Comparison of ENCODE assay signal across 33 mouse cellular contexts in the genomic region with DNA sequence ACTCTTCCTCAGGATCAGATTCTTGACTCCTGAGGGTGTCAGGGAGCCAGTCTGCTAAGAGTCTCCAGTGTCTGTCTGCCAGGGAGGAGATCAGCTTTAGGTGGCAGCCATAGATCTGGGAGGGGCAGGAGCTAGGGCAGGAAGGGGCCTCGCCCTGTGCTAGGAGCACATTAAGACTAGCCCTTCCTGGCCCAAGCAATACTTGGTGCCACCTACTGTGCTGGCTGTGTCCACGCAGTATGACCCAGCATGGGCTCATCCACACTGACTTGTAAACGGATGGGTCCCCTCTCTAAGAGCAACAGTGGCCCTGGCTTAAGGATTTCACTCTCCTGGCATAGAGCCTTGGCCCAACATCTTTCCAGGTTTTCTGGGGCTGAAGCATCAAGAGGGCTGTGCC. TPM values are rescaled to one million over a fixed set of nuclear protein-coding genes. Genes with fewer than 3 reads are reported as not detected.
DNase-seq lines count a peak whose midpoint lies in the region; ATAC-seq and TF ChIP-seq lines count a peak whose summit lies in the region.
"Had no signal": no experiment of that assay in that cellular context is flagged by ENCODE, and none has a peak within 500 bp of the region (broad histone marks: within the 10 kb centered on the region; RNA-seq: fewer than 3 reads in every experiment).

A gene (minus strand): TSS at position 178 of the 400 bp plus-strand sequence.

- TF ChIP-seq CTCF in liver, adult 2 months (IDR thresholded peaks at IDR 0.05; ENCODE audit: low read depth, low read length) = no peak

- no peak for DNase-seq in liver, adult 2 months (ENCODE audit: extremely low read depth, low read depth, low spot score)
- no peak for DNase-seq in liver
- no peak for DNase-seq in liver, embryonic 11.5 days (ENCODE audit: low spot score)
- DNase-seq in heart, postnatal 25 days (ENCODE audit: low spot score) = no peak
- no peak for DNase-seq in left cerebral cortex, adult 11 months (ENCODE audit: low spot score)
- DNase-seq: B cell, adult 2 months; cerebellum, adult 11-12 months; cerebellum, adult 9-11 months; embryo, embryonic 11 days; gastrocnemius, postnatal 14 days; heart, postnatal 14 days; kidney, adult 11 months; kidney, postnatal 36 days; lung, embryonic 14.5 days; lung, postnatal 14 days; right cerebral cortex, postnatal 4 days had no signal

- no peaks in the 10 kb centered on the region for H3K79me2 ChIP-seq in liver, adult 2 months (ENCODE audit: control insufficient read depth, insufficient read depth, low read length)

- peak; percentile 62 for ATAC-seq in intestine, embryonic 15.5 days
- no peak; the same call in 1 of the 2 replicates for ATAC-seq in liver, embryonic 11.5 days (replicated peaks; ENCODE audit: low FRiP score)
- no peak for ATAC-seq in liver, embryonic 16.5 days (ENCODE audit: low read depth)
- ATAC-seq in erythroblast, adult 5-6 weeks (replicated peaks; ENCODE audit: low FRiP score, poor library complexity, severe bottlenecking) = no peak
- ATAC-seq: forebrain, embryonic 14.5 days; hindbrain, embryonic 16.5 days had no signal

- intact Hi-C loops in heart, postnatal 25 days (cut with DNase I) = no loop called here

- H3K4me1 ChIP-seq in liver, adult 2 months (ENCODE audit: control insufficient read depth, insufficient read depth, low read length) = peaks cover 19% of the 10 kb centered on the region
- no peaks in the 10 kb centered on the region for H3K4me1 ChIP-seq in intestine, embryonic 15.5 days (replicated peaks)
- H3K4me1 ChIP-seq in liver, embryonic 11.5 days (replicated peaks; ENCODE audit: control insufficient read depth, insufficient read depth, low read length) = no peaks in the 10 kb centered on the region
- no peaks in the 10 kb centered on the region; the same call in 1 of the 2 replicates for H3K4me1 ChIP-seq in liver, embryonic 16.5 days (ENCODE audit: control insufficient read depth, low read depth, low read length)
- H3K4me1 ChIP-seq: embryonic facial prominence, embryonic 13.5 days; limb, embryonic 13.5 days; neural tube, embryonic 12.5 days had no signal

- H3K9ac ChIP-seq in liver, adult 2 months (ENCODE audit: low read depth, low read length) = no peak within 1 kb of the TSS; the same call in 1 of the 2 replicates
- no peak within 1 kb of the TSS for H3K9ac ChIP-seq in intestine, embryonic 15.5 days
- no peak within 1 kb of the TSS for H3K9ac ChIP-seq in liver, embryonic 11.5 days (ENCODE audit: low read depth, low read length)
- no peak within 1 kb of the TSS for H3K9ac ChIP-seq in liver, embryonic 16.5 days (ENCODE audit: low read depth, low read length)
- H3K9ac ChIP-seq: embryonic facial prominence, embryonic 13.5 days; kidney, embryonic 15.5 days; limb, embryonic 13.5 days; lung, embryonic 14.5 days; neural tube, embryonic 12.5 days had no signal

- no peak within 1 kb of the TSS for H3K4me3 ChIP-seq in liver, adult 2 months (ENCODE audit: insufficient read depth, low read depth, low read length)
- no peak within 1 kb of the TSS for H3K4me3 ChIP-seq in intestine, embryonic 15.5 days (replicated peaks)
- no peak within 1 kb of the TSS for H3K4me3 ChIP-seq in liver, embryonic 11.5 days (ENCODE audit: low read depth, low read length)
- H3K4me3 ChIP-seq in liver, embryonic 16.5 days (ENCODE audit: low read depth, low read length) = no peak within 1 kb of the TSS
- H3K4me3 ChIP-seq: embryonic facial prominence, embryonic 13.5 days; kidney, embryonic 15.5 days; layer of hippocampus, adult 2 months; limb, embryonic 13.5 days; myocyte; neural tube, embryonic 12.5 days had no signal

- H3K27ac ChIP-seq in liver, adult 2 months (replicated peaks; ENCODE audit: insufficient read depth, low read depth, low read length) = peak within 1 kb of the TSS; percentile 73; the same call in 1 of the 2 replicates
- no peak within 1 kb of the TSS for H3K27ac ChIP-seq in intestine, embryonic 15.5 days
- no peak within 1 kb of the TSS for H3K27ac ChIP-seq in liver, embryonic 11.5 days (ENCODE audit: low read depth, low read length)
- no peak within 1 kb of the TSS for H3K27ac ChIP-seq in liver, embryonic 16.5 days (ENCODE audit: low read length)
- H3K27ac ChIP-seq: embryonic facial prominence, embryonic 13.5 days; kidney, embryonic 15.5 days; layer of hippocampus, adult 2 months; limb, embryonic 13.5 days; neural tube, embryonic 12.5 days had no signal

- peaks cover under 1% of the 10 kb centered on the region; the same call in 1 of the 2 replicates for H3K36me3 ChIP-seq in liver, adult 2 months (ENCODE audit: control insufficient read depth, insufficient read depth, low read length)
- H3K36me3 ChIP-seq in intestine, embryonic 15.5 days = no peaks in the 10 kb centered on the region
- H3K36me3 ChIP-seq in liver, embryonic 11.5 days (ENCODE audit: control insufficient read depth, insufficient read depth, low read length) = no peaks in the 10 kb centered on the region
- no peaks in the 10 kb centered on the region for H3K36me3 ChIP-seq in liver, embryonic 16.5 days (ENCODE audit: control insufficient read depth, insufficient read depth)
- H3K36me3 ChIP-seq: embryonic facial prominence, embryonic 13.5 days; kidney, embryonic 15.5 days; limb, embryonic 13.5 days; neural tube, embryonic 12.5 days had no signal

- H3K9me3 ChIP-seq in intestine, embryonic 15.5 days = no peaks in the 10 kb centered on the region
- no peaks in the 10 kb centered on the region; the same call in 1 of the 2 replicates for H3K9me3 ChIP-seq in liver, embryonic 11.5 days (ENCODE audit: control insufficient read depth, low read length)
- no peaks in the 10 kb centered on the region for H3K9me3 ChIP-seq in liver, embryonic 16.5 days (replicated peaks; ENCODE audit: control insufficient read depth, low read length)
- H3K9me3 ChIP-seq: embryonic facial prominence, embryonic 13.5 days; kidney, embryonic 15.5 days; limb, embryonic 13.5 days had no signal

- no peaks in the 10 kb centered on the region for H3K27me3 ChIP-seq in liver, adult 2 months (ENCODE audit: control insufficient read depth, insufficient read depth, low read length)
- no peaks in the 10 kb centered on the region for H3K27me3 ChIP-seq in intestine, embryonic 15.5 days (replicated peaks)
- no peaks in the 10 kb centered on the region for H3K27me3 ChIP-seq in liver, embryonic 11.5 days (replicated peaks; ENCODE audit: control insufficient read depth, insufficient read depth, low read length)
- no peaks in the 10 kb centered on the region for H3K27me3 ChIP-seq in liver, embryonic 16.5 days (ENCODE audit: control insufficient read depth, insufficient read depth, low read depth, low read length)
- H3K27me3 ChIP-seq: embryonic facial prominence, embryonic 13.5 days; kidney, embryonic 15.5 days; limb, embryonic 13.5 days; neural tube, embryonic 12.5 days had no signal

- H3K4me2 ChIP-seq in intestine, embryonic 15.5 days (replicated peaks) = no peak within 1 kb of the TSS
- no peak within 1 kb of the TSS for H3K4me2 ChIP-seq in liver, embryonic 11.5 days
- no peak within 1 kb of the TSS for H3K4me2 ChIP-seq in liver, embryonic 16.5 days (ENCODE audit: low read depth, low read length)
- H3K4me2 ChIP-seq: embryonic facial prominence, embryonic 13.5 days; kidney, embryonic 15.5 days; limb, embryonic 13.5 days; lung, embryonic 14.5 days; neural tube, embryonic 12.5 days had no signal

- TF ChIP-seq POLR2A in liver, adult 2 months (IDR thresholded peaks at IDR 0.05; ENCODE audit: extremely low read depth, insufficient read depth, low read length) = no peak

- WGBS in liver, adult 2 months = 81% methylated on average over 3 of the region's 3 CpGs
- WGBS in intestine, embryonic 15.5 days = 78% methylated on average over 3 of the region's 3 CpGs
- WGBS in liver, embryonic 11.5 days = 65% methylated on average over 3 of the region's 3 CpGs
- WGBS in liver, embryonic 16.5 days (ENCODE audit: insufficient replicate concordance) = 55% methylated on average over 3 of the region's 3 CpGs

RNA-seq across cellular contexts. Expression of the gene that starts here (rescaled TPM):
- total RNA-seq in liver, adult 2 months (2014; rRNA removed) = 1,162 and 7,105 TPM in 2 replicates
- 268 and 557 TPM in 2 replicates for polyA plus RNA-seq in liver, adult 2 months (2012; rRNA removed)
- polyA plus RNA-seq in intestine, embryonic 15.5 days (2015; fragmentation: Nextera tagmentation; extraction: Ambion mirVana) = 25.6 and 27.7 TPM in 2 replicates
- 36.4 and 37.7 TPM in 2 replicates for polyA plus RNA-seq in liver, embryonic 11.5 days (2014; fragmentation: Nextera tagmentation; extraction: Ambion mirVana)
- 582 and 639 TPM in 2 replicates for polyA plus RNA-seq in liver, embryonic 16.5 days (2015; fragmentation: Nextera tagmentation; extraction: Ambion mirVana)
- under 1 TPM in 1 of 2 experiments, not detected in 1; 0.20 TPM for total RNA-seq in heart, postnatal 25 days (2021)
- total RNA-seq in erythroblast, adult 5-6 weeks (2015; ENCODE audit: low replicate concordance) = not detected in 2 replicates
- not detected in 2 replicates for total RNA-seq in erythroblast, adult 5-6 weeks (2017; ENCODE audit: low replicate concordance)
- total RNA-seq: gastrocnemius, postnatal 14 days; granulocyte monocyte progenitor cell, adult 5-6 weeks; heart, postnatal 14 days; layer of hippocampus, adult 2 months; layer of hippocampus, postnatal 25 days; left cerebral cortex, postnatal 14 days; midbrain, postnatal 0 days had no signal
- polyA plus RNA-seq: embryonic facial prominence, embryonic 13.5 days; forebrain, embryonic 14.5 days; heart, embryonic 14.5 days; hindbrain, embryonic 11.5 days; hindbrain, embryonic 16.5 days; limb, embryonic 13.5 days; midbrain, postnatal 0 days; neural tube, embryonic 12.5 days had no signal

Comparison
In these comparisons a context has a peak if more than half of its experiments do, and no peak if none do; other contexts are left out.
1. RNA of the gene that starts here (total RNA-seq): 1,162 to 7,105 TPM in liver, adult 2 months; 0.20 TPM in heart, postnatal 25 days and not detected in erythroblast, adult 5-6 weeks; every median in the first group is over 100 times any median in the second.